Mouse (Mus musculus) heart, postnatal 14 days (tissue): ENCODE measurements around the gene Cela3b. TPM values are rescaled to one million over a fixed set of nuclear protein-coding genes. Genes with fewer than 3 reads are reported as not detected.

Source experiments
- DNase-seq, 2 experiments: peaks; one replicate each; pipeline ENCODE4 v3.0.0; 2021 to 2022
- intact Hi-C: fragments of 180-260 bp; cut with DNase I; formaldehyde crosslinking; loops from one replicate; pipeline ENCODE4 v1.15.1; 2025
- total RNA-seq, 2 experiments: library from RNA; stranded (reverse); gene quantifications; 2 replicates each; pipeline ENCODE4 v1.2.3; 2021

Gene Cela3b
- total RNA-seq, 2 experiments from 2014 or later, result not detected

DNA sequence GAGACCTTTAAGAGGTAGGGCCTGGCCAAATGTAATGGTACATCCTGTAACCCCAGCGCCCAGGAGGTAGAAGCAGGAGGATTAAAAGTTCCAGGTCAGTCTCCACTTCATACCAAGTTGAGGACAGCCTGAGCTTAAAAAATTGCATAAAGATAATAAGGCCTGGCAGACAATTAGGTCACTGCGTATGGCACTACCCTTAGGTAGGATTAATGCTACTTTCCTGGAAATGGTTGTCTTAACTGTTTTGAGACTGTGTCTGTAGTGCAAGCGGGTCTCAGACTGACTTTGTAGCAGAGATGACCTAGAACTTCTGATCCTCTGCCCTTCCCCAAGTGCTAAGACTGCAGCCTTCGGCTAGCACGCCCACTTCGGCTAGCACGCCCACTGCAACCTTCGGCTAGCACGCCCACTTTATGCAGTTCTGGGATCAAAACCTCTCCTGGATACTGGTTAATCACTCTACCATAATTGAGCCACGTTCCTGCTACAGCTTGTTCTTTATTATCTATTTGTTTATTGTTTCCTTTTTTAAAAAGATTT lies 50.6 kb downstream of the Cela3b start:
- intact Hi-C loops, result no loop called here
- DNase-seq, result no peak

GRCm38 (mm10) chr4:137379085-137379484 lies 51.3 kb downstream of the Cela3b start:
- DNase-seq, result no peak
- intact Hi-C loops, result no loop called here

DNA sequence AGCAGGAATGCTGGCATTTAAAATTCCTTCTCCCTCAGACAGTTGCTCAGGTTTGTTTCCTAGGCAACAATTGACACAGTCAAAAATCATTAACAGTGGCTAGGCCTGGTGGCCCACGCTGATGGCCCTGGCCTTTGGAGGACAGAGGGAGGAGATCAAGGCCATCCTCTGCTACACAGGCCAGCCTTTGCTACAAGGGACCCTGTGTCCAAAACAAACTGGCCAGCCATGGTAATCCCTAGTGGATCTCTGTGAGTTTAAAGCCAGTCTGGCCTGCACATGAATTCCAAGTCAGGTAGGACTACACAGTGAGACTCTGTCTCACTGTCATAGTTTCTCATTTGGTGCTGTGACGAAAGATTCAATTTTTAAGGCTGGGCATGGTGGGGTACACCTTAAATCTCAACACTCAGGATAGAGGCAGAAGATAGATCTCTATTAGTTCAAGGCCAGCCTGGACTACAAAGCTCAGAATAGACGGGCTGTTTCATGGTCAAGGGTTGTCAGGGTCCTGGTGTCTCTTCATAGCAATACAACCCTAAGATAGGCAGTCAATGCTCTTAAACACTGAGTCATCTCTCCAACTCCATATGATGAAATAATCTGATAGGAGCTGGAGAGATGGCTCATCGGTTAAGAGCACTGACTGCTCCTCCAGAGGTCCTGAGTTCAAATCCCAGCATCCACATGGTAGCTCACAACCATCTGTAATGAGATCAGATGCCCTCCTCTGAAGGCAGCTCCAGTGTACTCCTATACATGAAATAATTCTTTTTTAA lies 52.6 kb downstream of the Cela3b start:
- no peak for DNase-seq
- intact Hi-C loops, result no loop called here

- intact Hi-C loops, result no loop called here
These were observed 53.6 kb downstream of the Cela3b start for GRCm38 (mm10) chr4:137376778-137377177.

GRCm38 (mm10) chr4:137375314-137376278 lies 54.7 kb downstream of the Cela3b start:
- no peak for DNase-seq
- intact Hi-C loops, result no loop called here

More at GRCm38 (mm10) chr4:137376778-137377177, 53.6 kb downstream of the Cela3b start:
- no peak for DNase-seq

DNA sequence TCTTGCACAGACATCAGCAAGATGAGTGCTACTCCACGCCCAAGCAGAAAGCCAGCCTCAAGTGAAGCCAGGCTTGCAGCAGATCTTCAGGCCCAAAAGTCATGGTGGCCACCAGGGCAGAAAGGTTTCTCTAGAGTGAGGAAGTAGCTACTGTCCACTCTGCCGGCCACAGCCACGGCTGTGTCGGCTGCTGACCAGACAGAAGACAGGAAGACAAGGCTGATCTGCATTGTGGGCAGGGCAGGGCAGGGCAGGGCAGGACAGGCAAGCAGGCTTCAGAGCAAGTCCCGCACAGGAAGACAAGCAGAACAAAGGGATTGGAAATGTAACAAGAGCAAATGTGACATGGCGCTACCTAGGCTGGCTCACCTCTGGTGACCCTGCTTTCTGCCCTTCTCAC lies 56.6 kb downstream of the Cela3b start:
- DNase-seq, result peak in 1 of 2 experiments; percentile 23
- intact Hi-C loops, result no loop called here

DNA sequence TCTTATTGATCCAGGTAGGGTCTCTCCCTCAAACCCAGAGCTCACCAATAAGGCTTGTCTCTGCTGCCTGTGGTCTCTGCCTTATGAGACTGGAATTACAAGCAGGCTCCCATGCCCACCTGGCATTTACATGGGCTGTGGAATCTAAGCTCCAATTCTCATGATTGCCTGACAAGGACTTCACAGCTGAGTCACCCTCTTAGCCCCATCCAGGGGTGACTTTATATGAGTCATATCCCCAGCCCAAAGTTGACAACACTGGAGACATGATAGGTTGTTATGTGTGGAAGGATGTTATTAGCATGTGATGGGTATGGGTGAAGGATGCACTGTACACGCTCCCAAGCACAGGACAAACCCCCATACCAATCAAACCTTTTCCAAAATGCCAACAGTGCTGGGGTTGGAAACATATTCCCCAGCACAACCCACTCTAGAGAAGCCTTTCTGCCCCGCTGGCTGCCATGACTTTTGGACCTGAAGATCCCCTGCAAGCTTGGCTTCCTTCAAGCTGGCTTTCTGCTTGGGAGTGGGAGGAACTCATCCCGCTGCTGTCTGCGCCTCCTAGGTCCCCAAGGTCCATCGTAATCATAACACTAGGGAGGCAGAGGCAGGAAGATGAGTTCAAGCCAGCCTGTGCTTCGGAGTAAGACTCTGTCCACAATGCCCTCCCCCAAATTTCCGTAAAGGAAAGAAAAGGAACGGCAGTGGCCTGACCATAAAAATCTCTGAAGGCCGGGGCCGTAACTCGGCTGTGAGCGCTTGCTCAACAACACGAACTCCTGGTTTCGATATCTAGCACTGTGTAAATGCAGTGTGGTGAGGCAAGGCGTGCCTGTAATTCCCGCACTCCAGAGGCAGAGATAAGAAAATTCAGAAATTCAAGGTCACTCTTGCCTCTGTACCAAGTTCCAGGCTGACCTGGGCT lies 58.5 kb downstream of the Cela3b start:
- no peak for DNase-seq
- intact Hi-C loops, result no loop called here

Other genes with a start within 250 kb of the Cela3b start
- gene Wnt4, start 153.1 kb downstream of the Cela3b start, total RNA-seq, result under 1 TPM; 0.55 to 0.61 TPM
- 100 to 1,000 TPM; 182 to 187 TPM for gene Cdc42, start 72.8 kb downstream of the Cela3b start, total RNA-seq
- not detected for gene Cela3a, start 20.7 kb downstream of the Cela3b start, total RNA-seq
- not detected for gene 1700013G24Rik, start 22.7 kb upstream of the Cela3b start, total RNA-seq
- gene Hspg2, start 38.2 kb upstream of the Cela3b start, total RNA-seq, result 100 to 1,000 TPM; 436 to 447 TPM
- gene Ldlrad2, start 144.0 kb upstream of the Cela3b start, total RNA-seq, result not detected
- gene Usp48, start 163.2 kb upstream of the Cela3b start, total RNA-seq, result 10 to 100 TPM; 36.7 to 40.1 TPM
- gene Rap1gap, start 234.2 kb upstream of the Cela3b start, total RNA-seq, result 10 to 100 TPM; 13.9 to 18.3 TPM